ENCODE assay signal across 18 mouse cellular contexts in genomic region chr17:29179917-29180316, GRCm38 (mm10). TPM values are rescaled to one million over a fixed set of nuclear protein-coding genes. Genes with fewer than 3 reads are reported as not detected.
"Had no signal": no experiment of that assay in that cellular context is flagged by ENCODE, and none has a peak within 500 bp of the region (broad histone marks: within the 10 kb centered on the region; RNA-seq: fewer than 3 reads in every experiment).

No protein-coding gene starts in this region.

- H3K9ac ChIP-seq: lung, embryonic 14.5 days; midbrain, embryonic 12.5 days; neural tube, embryonic 13.5 days; neural tube, embryonic 15.5 days had no signal

- ATAC-seq: midbrain, embryonic 16.5 days had no signal

- H3K4me3 ChIP-seq: midbrain, embryonic 10.5 days; midbrain, embryonic 12.5 days; myocyte; neural tube, embryonic 13.5 days; neural tube, embryonic 15.5 days had no signal

- H3K36me3 ChIP-seq: midbrain, embryonic 10.5 days; midbrain, embryonic 12.5 days; neural tube, embryonic 13.5 days; neural tube, embryonic 15.5 days had no signal

- DNase-seq: lung, postnatal 4 days; midbrain, embryonic 14.5 days; retina, postnatal 1 day; right cerebral cortex, adult 18-20 months; right cerebral cortex, postnatal 25 days; right cerebral cortex, postnatal 4 days; spleen, adult 18-20 months; thymus, adult 18-20 months; thymus, postnatal 14 days; thymus, postnatal 36 days had no signal

- H3K4me2 ChIP-seq: lung, embryonic 14.5 days; midbrain, embryonic 12.5 days; neural tube, embryonic 13.5 days; neural tube, embryonic 15.5 days had no signal

- H3K9me3 ChIP-seq: midbrain, embryonic 10.5 days; midbrain, embryonic 12.5 days; neural tube, embryonic 13.5 days; neural tube, embryonic 15.5 days had no signal

- H3K27me3 ChIP-seq: neural tube, embryonic 13.5 days; neural tube, embryonic 15.5 days had no signal

- H3K27ac ChIP-seq: midbrain, embryonic 10.5 days; neural tube, embryonic 13.5 days; neural tube, embryonic 15.5 days had no signal

RNA-seq across cellular contexts. Expression of gene Cpne5, which starts 58.0 kb away (rescaled TPM):
- total RNA-seq: megakaryocyte, adult 5-6 weeks had no signal
